Mouse (Mus musculus): ENCODE measurements around the gene Pms2. TPM values are rescaled to one million over a fixed set of nuclear protein-coding genes. Genes with fewer than 3 reads are reported as not detected.

The Pms2 gene
- polyA plus RNA-seq, 1 experiment, result 1.1 TPM

- peaks cover 14% of the 10 kb centered on the region for H3K27me3 ChIP-seq (replicated peaks)
- H3K4me3 ChIP-seq (replicated peaks), result no peak overlapping the region
- peaks cover 34% of the 10 kb centered on the region for H3K36me3 ChIP-seq (replicated peaks; ENCODE audit: low read length)
- no peaks in the 10 kb centered on the region for H3K9me3 ChIP-seq
- TF ChIP-seq FLI1 (IDR thresholded peaks at IDR 0.05; ENCODE audit: low read length) (no peak), GATA1 (IDR thresholded peaks at IDR 0.05; ENCODE audit: borderline replicate concordance, low read length) (no peak)
- H3K4me1 ChIP-seq, result peaks cover 13% of the 10 kb centered on the region
These were observed 71.1 kb downstream of the Pms2 start for GRCm38 (mm10) chr5:143980858-143981257.

GRCm38 (mm10) chr5:143982361-143982760, 72.6 kb downstream of the Pms2 start:
- no peak overlapping the region for H3K4me3 ChIP-seq (replicated peaks)
- peaks cover 49% of the 10 kb centered on the region for H3K36me3 ChIP-seq (replicated peaks; ENCODE audit: low read length)
- peaks cover 5% of the 10 kb centered on the region for H3K27me3 ChIP-seq (replicated peaks)
- peaks cover 5% of the 10 kb centered on the region for H3K4me1 ChIP-seq
- no peak for TF ChIP-seq FLI1 (IDR thresholded peaks at IDR 0.05; ENCODE audit: low read length)
- no peak for TF ChIP-seq GATA1 (IDR thresholded peaks at IDR 0.05; ENCODE audit: borderline replicate concordance, low read length)
- no peaks in the 10 kb centered on the region for H3K9me3 ChIP-seq

Other genes with a start within 250 kb of the Pms2 start
- 3.0 and 8.2 TPM in 2 replicates for gene Usp42, start 177.7 kb upstream of the Pms2 start, polyA plus RNA-seq (2012; ENCODE audit: insufficient read depth, low replicate concordance)
- gene Eif2ak1, start 92.2 kb upstream of the Pms2 start, polyA plus RNA-seq (2012; ENCODE audit: insufficient read depth, low replicate concordance), result 12.5 and 17.8 TPM in 2 replicates
- not detected in 2 replicates for gene Ankrd61, start 12.3 kb upstream of the Pms2 start, polyA plus RNA-seq (2012; ENCODE audit: insufficient read depth, low replicate concordance)
- gene Aimp2, start 117 bp upstream of the Pms2 start, polyA plus RNA-seq (2012; ENCODE audit: insufficient read depth, low replicate concordance), result 23.9 and 30.8 TPM in 2 replicates
- not detected in 2 replicates for gene Gm42421, start 18.2 kb downstream of the Pms2 start, polyA plus RNA-seq (2012; ENCODE audit: insufficient read depth, low replicate concordance)
- gene Rsph10b, start 23.1 kb downstream of the Pms2 start, polyA plus RNA-seq (2012; ENCODE audit: insufficient read depth, low replicate concordance), result not detected in 2 replicates
- gene Ccz1, start 104.9 kb downstream of the Pms2 start, polyA plus RNA-seq (2012; ENCODE audit: insufficient read depth, low replicate concordance), result 17.2 and 33.1 TPM in 2 replicates
- gene Ocm, start 116.7 kb downstream of the Pms2 start, polyA plus RNA-seq (2012; ENCODE audit: insufficient read depth, low replicate concordance), result not detected in 2 replicates
- 2.0 and 2.8 TPM in 2 replicates for gene Lmtk2, start 190.5 kb downstream of the Pms2 start, polyA plus RNA-seq (2012; ENCODE audit: insufficient read depth, low replicate concordance)

All from megakaryocyte, embryonic 14.5 days (primary cell).